Mouse (Mus musculus) liver, adult 2 months (tissue): ENCODE data around the gene Gm49450. TPM values are rescaled to one million over a fixed set of nuclear protein-coding genes. Genes with fewer than 3 reads are reported as not detected.

Experiments
- DNase-seq: peaks from one replicate; pipeline ENCODE4 v3.0.0-alpha.2; 2011; ENCODE audit warnings: low read depth, low spot score; ENCODE audit errors: extremely low read depth
- H3K27ac ChIP-seq: fragments of 200-500 bp; replicated peaks from 2 replicates; pipeline ENCODE4 v1.5.1; 2012; ENCODE audit warnings: low read depth, mild to moderate bottlenecking, control low read depth, inconsistent platforms, low read length; ENCODE audit not compliant: insufficient read depth
- H3K27me3 ChIP-seq: fragments of 200-500 bp; 2 replicates; pipeline ENCODE4 v1.6.1; 2012; ENCODE audit warnings: mild to moderate bottlenecking, moderate library complexity, low read length, inconsistent platforms; ENCODE audit not compliant: control insufficient read depth, insufficient read depth
- H3K36me3 ChIP-seq: fragments of 200-500 bp; 2 replicates; pipeline ENCODE4 v1.6.1; 2012; ENCODE audit warnings: low read length, inconsistent platforms; ENCODE audit not compliant: control insufficient read depth, insufficient read depth
- H3K4me1 ChIP-seq: fragments of 200-500 bp; 2 replicates; pipeline ENCODE4 v1.6.1; 2011; ENCODE audit warnings: low read length; ENCODE audit not compliant: control insufficient read depth, insufficient read depth
- H3K4me3 ChIP-seq: fragments of 200-500 bp; 2 replicates; pipeline ENCODE4 v1.5.1; 2011; ENCODE audit warnings: low read depth, mild to moderate bottlenecking, control low read depth, low read length, moderate library complexity; ENCODE audit not compliant: insufficient read depth
- H3K79me2 ChIP-seq: fragments of 200-500 bp; 2 replicates; pipeline ENCODE4 v1.6.1; 2012; ENCODE audit warnings: inconsistent platforms, mild to moderate bottlenecking, low read length, moderate library complexity; ENCODE audit not compliant: control insufficient read depth, insufficient read depth
- H3K9ac ChIP-seq: fragments of 200-500 bp; 2 replicates; pipeline ENCODE4 v1.6.1; 2012; ENCODE audit warnings: low read depth, mild to moderate bottlenecking, control low read depth, inconsistent platforms, low read length
- CTCF ChIP-seq: fragments of 200-500 bp; IDR thresholded peaks from 2 replicates; pipeline ENCODE4 v1.5.1; 2011; ENCODE audit warnings: low read depth, low read length, control low read depth
- POLR2A ChIP-seq: fragments of 200-500 bp; IDR thresholded peaks from 2 replicates; pipeline ENCODE4 v1.6.1; 2011; ENCODE audit warnings: low read length, control low read depth; ENCODE audit not compliant: insufficient read depth; ENCODE audit errors: extremely low read depth
- WGBS: fragments of 180-500 bp; shearing (Covaris S2); methylation state at CpG from one replicate; pipeline ENCODE4 v1.1.7; 2018; 5-methylcytosine and 5-hydroxymethylcytosine counted together
- polyA plus RNA-seq: library from polyadenylated mRNA; depleted of rRNA; stranded (reverse); fragments of >200 nt; gene quantifications from 2 replicates; pipeline ENCODE4 v1.2.3, GENCODE M21; 2012
- total RNA-seq: library from RNA; depleted of rRNA; stranded (reverse); fragments of >200 nt; gene quantifications from 2 replicates; pipeline ENCODE4 v1.2.3, GENCODE M21; 2014

Gm49450 gene
- total and polyA plus RNA-seq, 2 experiments: 2.9 TPM; not detected in 1

DNA sequence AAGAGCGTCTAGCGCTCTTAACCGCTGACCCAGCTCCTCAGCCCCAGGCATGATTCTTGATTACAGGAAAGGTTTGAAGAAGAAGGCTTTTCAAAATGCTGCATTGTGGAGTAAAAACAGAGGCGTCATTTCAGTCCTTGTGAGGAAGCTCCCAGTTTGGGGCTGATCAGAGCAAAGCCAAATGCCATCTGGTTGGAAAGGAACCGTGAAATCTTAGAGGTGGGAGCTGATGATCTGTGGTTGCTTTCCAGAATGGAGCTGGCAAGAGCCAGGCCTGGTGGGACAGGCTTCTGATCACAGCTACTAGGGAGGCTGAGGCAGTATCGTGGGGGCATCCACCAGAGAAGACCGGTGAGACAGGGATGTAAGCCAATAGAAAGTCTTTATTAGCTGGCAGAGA, 43.5 kb upstream of the Gm49450 start:
- Histone ChIP-seq H3K27me3 (no peaks in the 10 kb centered on the region), H3K4me3 (no peak overlapping the region), H3K4me1 (no peaks in the 10 kb centered on the region), H3K79me2 (no peaks in the 10 kb centered on the region), H3K36me3 (no peaks in the 10 kb centered on the region), H3K27ac (no peak overlapping the region), H3K9ac (no peak overlapping the region)
- TF ChIP-seq CTCF: no peak
- TF ChIP-seq POLR2A: no peak
- 94% methylated on average over 7 of the region's 7 CpGs for WGBS
- DNase-seq: no peak

GRCm38 (mm10) chr15:98994957-98995520, 41.7 kb upstream of the Gm49450 start:
- WGBS: 84% methylated on average over 9 of the region's 9 CpGs
- Histone ChIP-seq H3K36me3 (no peaks in the 10 kb centered on the region), H3K27ac (no peak overlapping the region)

GRCm38 (mm10) chr15:98993865-98994264, 40.5 kb upstream of the Gm49450 start:
- Histone ChIP-seq H3K9ac (no peak overlapping the region), H3K36me3 (no peaks in the 10 kb centered on the region), H3K79me2 (no peaks in the 10 kb centered on the region), H3K4me1 (no peaks in the 10 kb centered on the region), H3K4me3 (no peak overlapping the region), H3K27me3 (no peaks in the 10 kb centered on the region), H3K27ac (no peak overlapping the region)
- DNase-seq: peak; percentile 77
- TF ChIP-seq POLR2A (no peak), CTCF (peak; percentile 84)
- WGBS: 1% methylated on average over 11 of the region's 11 CpGs

More at GRCm38 (mm10) chr15:98994957-98995520, 41.7 kb upstream of the Gm49450 start:
- H3K27me3 ChIP-seq: no peaks in the 10 kb centered on the region
- H3K4me3 ChIP-seq: no peak overlapping the region
- DNase-seq: no peak
- no peaks in the 10 kb centered on the region for H3K79me2 ChIP-seq
- H3K4me1 ChIP-seq: no peaks in the 10 kb centered on the region
- H3K9ac ChIP-seq: no peak overlapping the region
- TF ChIP-seq CTCF (no peak), POLR2A (no peak)

DNA sequence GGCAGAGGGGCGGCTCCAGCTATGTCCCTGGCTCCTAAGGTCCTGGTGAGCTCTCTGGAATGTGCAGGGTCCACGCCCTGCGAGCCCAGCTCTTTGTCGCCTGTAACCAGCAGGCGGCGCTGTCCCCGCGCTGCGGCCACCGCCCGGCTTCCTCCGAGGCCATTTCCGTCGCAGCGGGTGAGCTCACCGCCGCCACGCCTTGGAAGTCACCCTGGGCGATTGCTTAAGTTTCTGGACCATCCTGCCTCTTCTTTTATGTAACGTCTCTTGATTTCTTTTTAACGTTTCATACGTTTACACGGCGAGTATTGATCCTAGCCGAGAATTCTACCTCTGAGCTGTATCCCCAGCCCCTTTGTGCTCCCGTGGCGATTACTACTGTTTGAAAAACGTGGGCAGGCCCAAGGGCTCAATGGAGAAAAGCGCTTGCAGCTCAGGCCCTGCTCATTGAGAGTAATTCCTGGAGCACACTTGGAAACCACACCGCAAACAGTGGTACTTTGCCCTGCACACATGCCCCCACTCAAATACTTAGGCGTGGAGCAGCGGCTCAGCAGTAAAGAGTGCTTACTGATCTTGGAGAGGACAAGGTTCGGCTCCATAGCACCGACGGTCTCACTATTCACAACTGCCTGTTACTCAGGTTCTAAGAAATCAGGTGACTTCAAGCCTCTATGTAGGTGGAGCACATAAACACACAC, 39.9 kb upstream of the Gm49450 start:
- TF ChIP-seq POLR2A (0 out of 2 replicates have a peak, but pooled peaks have one; percentile 28), CTCF (peak; percentile 95)
- Histone ChIP-seq H3K4me3 (peak overlapping the region; percentile 44), H3K27me3 (no peaks in the 10 kb centered on the region), H3K79me2 (no peaks in the 10 kb centered on the region), H3K36me3 (no peaks in the 10 kb centered on the region), H3K27ac (peak overlapping the region; percentile 78), H3K4me1 (no peaks in the 10 kb centered on the region), H3K9ac (peak overlapping the region; percentile 39)
- DNase-seq: peak; percentile 69
- 1% methylated on average over 35 of the region's 35 CpGs for WGBS

DNA sequence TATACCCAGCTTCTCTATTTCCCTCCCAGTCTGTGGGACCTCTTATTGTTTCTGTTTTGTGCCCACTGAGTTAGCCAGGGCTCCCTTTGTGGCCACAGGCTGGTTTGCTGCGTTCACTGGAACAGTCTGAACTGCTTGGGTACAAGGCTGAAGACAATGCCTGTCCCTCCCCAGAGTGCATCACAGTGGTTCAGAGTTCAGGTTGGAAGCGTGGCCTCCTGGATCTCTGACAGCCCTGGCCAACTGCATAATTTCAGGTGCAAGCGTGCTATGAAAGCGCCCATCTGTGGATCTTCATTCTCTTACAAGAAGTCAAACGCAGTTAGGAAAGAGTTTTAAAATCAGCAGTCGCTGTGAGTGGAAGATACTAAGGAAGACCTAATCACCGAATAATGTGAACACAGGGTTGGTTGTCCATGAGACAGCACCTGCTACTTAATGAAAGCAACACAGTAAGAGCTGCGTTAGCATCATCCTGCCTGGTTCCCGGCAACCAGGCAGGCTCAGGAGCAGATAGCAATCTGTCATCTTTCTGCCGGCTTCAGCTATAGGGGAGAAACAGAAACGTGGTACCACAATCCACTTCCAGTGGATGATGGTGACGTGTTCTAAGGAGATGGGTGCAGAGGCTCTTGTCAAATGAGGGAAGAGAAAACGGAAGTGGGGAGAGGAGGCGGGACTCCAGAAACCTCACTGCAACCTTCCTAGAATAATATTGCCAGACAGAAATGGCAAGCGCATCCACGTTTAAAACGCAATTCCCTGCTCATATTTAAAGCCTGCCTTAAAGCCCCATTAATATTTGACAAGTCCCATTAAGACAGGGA, 38.9 kb upstream of the Gm49450 start:
- Histone ChIP-seq H3K36me3 (no peaks in the 10 kb centered on the region), H3K27me3 (no peaks in the 10 kb centered on the region), H3K27ac (no peak overlapping the region), H3K4me3 (no peak overlapping the region), H3K79me2 (no peaks in the 10 kb centered on the region), H3K4me1 (no peaks in the 10 kb centered on the region), H3K9ac (no peak overlapping the region)
- WGBS: 41% methylated on average over 17 of the region's 17 CpGs
- DNase-seq: peak; percentile 29
- TF ChIP-seq CTCF: no peak
- no peak for TF ChIP-seq POLR2A
